Mouse (Mus musculus): ENCODE data around the gene Sh3bp4.

GRCm38 (mm10) chr1:89024696-89025612, 45.3 kb upstream of the Sh3bp4 start:
- TF ChIP-seq TCF12 (IDR thresholded peaks at IDR 0.05; ENCODE audit: low read depth, low read length) (no peak), CTCF (conservative IDR thresholded peaks at IDR 0.05 in 1 of 2, IDR thresholded peaks at IDR 0.05 in 1 of 2; ENCODE audit: low read depth in 2 of 2, low read length in 2 of 2) (no peak), E2F4 (IDR thresholded peaks at IDR 0.05; ENCODE audit: insufficient replicate concordance, low read depth, low read length) (no peak), JUND (conservative IDR thresholded peaks at IDR 0.05; ENCODE audit: low read depth, low read length) (no peak), POLR2A (IDR thresholded peaks at IDR 0.05; ENCODE audit: low read depth, low read length) (no peak), IRF4 (IDR thresholded peaks at IDR 0.05; ENCODE audit: low read depth, low read length) (no peak), EP300 (IDR thresholded peaks at IDR 0.05; ENCODE audit: low read length) (no peak), MAX (IDR thresholded peaks at IDR 0.05; ENCODE audit: low read length) (no peak), JUN (IDR thresholded peaks at IDR 0.05; ENCODE audit: insufficient read depth, low read depth, low read length) (no peak), CHD2 (IDR thresholded peaks at IDR 0.05; ENCODE audit: low read length) (no peak)
